In the genomic region with DNA sequence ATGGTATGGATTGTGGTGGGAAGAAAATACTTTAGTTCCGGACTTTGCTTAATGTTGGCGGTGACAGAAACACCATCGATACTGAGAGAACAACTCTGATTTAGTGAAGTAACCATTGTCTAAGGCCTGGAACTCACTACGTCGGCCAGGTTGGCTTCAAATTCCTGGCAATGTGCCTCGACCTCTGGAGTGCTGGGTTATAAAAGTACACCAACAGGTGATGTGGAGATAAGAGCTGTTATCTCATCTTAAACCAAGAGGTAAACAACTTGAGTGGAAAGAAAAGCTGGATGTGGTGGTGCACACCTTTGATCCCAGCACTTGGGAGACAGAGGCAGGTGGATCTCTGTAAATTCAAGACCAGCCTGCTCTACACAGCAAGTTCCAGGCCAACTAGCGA, we compare ENCODE assay signal across 39 mouse cellular contexts. TPM values are rescaled to one million over a fixed set of nuclear protein-coding genes. Genes with fewer than 3 reads are reported as not detected.
"Had no signal": no experiment of that assay in that cellular context is flagged by ENCODE, and none has a peak within 500 bp of the region (broad histone marks: within the 10 kb centered on the region; RNA-seq: fewer than 3 reads in every experiment).

No protein-coding gene starts in this region.

- H3K4me3 ChIP-seq: embryonic facial prominence, embryonic 10.5 days; embryonic facial prominence, embryonic 12.5 days; embryonic facial prominence, embryonic 13.5 days; embryonic facial prominence, embryonic 15.5 days; erythroblast, embryonic 14.5 days; forebrain, embryonic 10.5 days; forebrain, embryonic 12.5 days; forebrain, embryonic 13.5 days; forebrain, embryonic 15.5 days; gastrocnemius, adult 2 months; heart, adult 2 months had no signal

- H3K9ac ChIP-seq: embryonic facial prominence, embryonic 12.5 days; embryonic facial prominence, embryonic 13.5 days; embryonic facial prominence, embryonic 15.5 days; forebrain, embryonic 12.5 days; forebrain, embryonic 13.5 days; forebrain, embryonic 15.5 days; forebrain, postnatal 0 days had no signal

- H3K36me3 ChIP-seq: embryonic facial prominence, embryonic 10.5 days; embryonic facial prominence, embryonic 12.5 days; embryonic facial prominence, embryonic 13.5 days; embryonic facial prominence, embryonic 15.5 days; forebrain, embryonic 10.5 days; forebrain, embryonic 12.5 days; forebrain, embryonic 15.5 days had no signal

- H3K27ac ChIP-seq: embryonic facial prominence, embryonic 10.5 days; embryonic facial prominence, embryonic 12.5 days; embryonic facial prominence, embryonic 13.5 days; embryonic facial prominence, embryonic 15.5 days; forebrain, embryonic 10.5 days; forebrain, embryonic 12.5 days; forebrain, embryonic 13.5 days; forebrain, embryonic 15.5 days; gastrocnemius, adult 2 months; heart, adult 2 months had no signal

- H3K27me3 ChIP-seq: embryonic facial prominence, embryonic 12.5 days; embryonic facial prominence, embryonic 13.5 days; embryonic facial prominence, embryonic 15.5 days; forebrain, embryonic 12.5 days; forebrain, embryonic 13.5 days; forebrain, embryonic 15.5 days had no signal

- DNase-seq: cerebellum, adult 2 months; cerebellum, adult 8-10 months; cerebellum, adult 9-10 months; cerebellum, adult 9-11 months; cerebellum, postnatal 10 days; cerebellum, postnatal 14 days; cerebellum, postnatal 25 days; cerebellum, postnatal 36 days; embryo, embryonic 11 days; forebrain, postnatal 0 days; gastrocnemius, adult 2 months; gastrocnemius, postnatal 10 days; gastrocnemius, postnatal 14 days; gastrocnemius, postnatal 25 days; gastrocnemius, postnatal 36 days; heart, adult 11 months; heart, adult 2 months had no signal

RNA-seq across cellular contexts. Expression of a gene that starts 15.2 kb away (rescaled TPM):
- polyA plus RNA-seq: erythroblast, embryonic 14.5 days had no signal

RNA-seq across cellular contexts. Expression of a gene that starts 58.4 kb away (rescaled TPM):
- total RNA-seq: common myeloid progenitor, adult 5-6 weeks; forebrain, postnatal 0 days; gastrocnemius, adult 18-20 months; gastrocnemius, adult 2 months; gastrocnemius, adult 8-10 months; gastrocnemius, postnatal 10 days; gastrocnemius, postnatal 14 days; gastrocnemius, postnatal 25 days; gastrocnemius, postnatal 36 days; gastrocnemius, postnatal 4 days; granulocyte monocyte progenitor cell, adult 5-6 weeks; heart, adult 2 months; heart, adult 8-10 months had no signal
- polyA plus RNA-seq: cerebellum, adult 2 months; cortical plate, adult 2 months; embryonic facial prominence, embryonic 10.5 days; embryonic facial prominence, embryonic 11.5 days; embryonic facial prominence, embryonic 12.5 days; embryonic facial prominence, embryonic 13.5 days; embryonic facial prominence, embryonic 14.5 days; embryonic facial prominence, embryonic 15.5 days; erythroblast, embryonic 14.5 days; forebrain, embryonic 10.5 days; forebrain, embryonic 11.5 days; forebrain, embryonic 12.5 days; forebrain, embryonic 13.5 days; forebrain, embryonic 14.5 days; forebrain, embryonic 15.5 days; forebrain, embryonic 16.5 days; forebrain, postnatal 0 days; frontal cortex, adult 2 months; heart, adult 2 months had no signal
